Mouse (Mus musculus) left cerebral cortex, postnatal 4 days (tissue): Measurements from ENCODE around the gene Cpa4. TPM values are rescaled to one million over a fixed set of nuclear protein-coding genes. Genes with fewer than 3 reads are reported as not detected.

Experiments
- DNase-seq: peaks from one replicate; pipeline ENCODE4 v3.0.0-alpha.2; 2022
- intact Hi-C: fragments of 180-260 bp; cut with DNase I; formaldehyde crosslinking; loops from one replicate; pipeline ENCODE4 v1.15.1; 2025
- total RNA-seq, 2 experiments: library from RNA; stranded (reverse); gene quantifications; 2 replicates each; pipeline ENCODE4 v1.2.3; 2021

Gene Cpa4
- total RNA-seq, 2 experiments from 2014 or later = 0.24 TPM; not detected in 1

DNA sequence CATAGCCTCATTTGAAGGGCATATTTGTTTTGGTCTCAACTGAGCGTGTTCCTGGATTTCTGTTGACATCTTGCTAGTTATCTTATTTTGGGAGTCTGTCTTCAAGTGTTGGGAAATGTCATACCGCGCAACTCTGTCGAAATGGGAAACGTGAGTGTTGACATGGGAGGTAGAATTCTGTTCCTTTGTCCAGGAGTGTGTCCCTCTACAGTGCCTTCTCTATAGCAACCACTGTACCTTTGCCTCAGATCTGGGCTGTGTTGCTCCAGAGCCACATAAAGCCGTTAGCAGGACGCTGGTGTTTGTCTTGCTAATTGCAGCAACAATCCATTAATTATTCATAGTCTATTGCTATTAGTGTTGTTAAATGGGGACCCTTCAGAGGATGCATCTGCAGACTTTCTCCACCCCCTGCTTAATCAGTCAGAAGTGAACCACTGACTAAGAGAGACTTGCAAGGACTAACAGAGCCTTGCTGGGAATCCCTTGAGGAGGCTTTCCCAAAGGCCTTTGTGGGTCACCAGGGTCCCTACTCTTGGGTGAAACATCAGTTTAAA lies 18.8 kb downstream of the Cpa4 start:
- intact Hi-C loops = no loop called here
- no peak for DNase-seq

DNA sequence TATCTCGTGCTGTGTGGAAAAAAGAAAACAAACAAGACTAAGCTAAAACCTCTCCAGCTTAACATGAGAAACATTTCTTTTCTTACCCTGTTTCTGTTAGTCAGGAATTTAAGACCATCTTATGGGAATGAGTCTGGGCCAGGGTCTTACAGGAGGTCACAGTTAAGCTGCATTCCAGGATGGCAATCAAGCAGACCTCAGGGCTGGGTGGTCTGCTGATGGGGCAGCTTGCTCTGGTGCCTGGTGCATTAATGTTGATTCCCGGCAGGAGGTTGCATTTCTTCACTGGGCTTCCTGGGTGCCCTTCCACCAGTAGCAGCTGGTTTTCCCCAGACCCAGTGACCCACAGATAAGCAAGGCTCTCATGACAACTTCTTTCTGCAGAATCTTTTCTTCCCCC lies 21.6 kb downstream of the Cpa4 start:
- intact Hi-C loops = no loop called here
- no peak for DNase-seq

DNA sequence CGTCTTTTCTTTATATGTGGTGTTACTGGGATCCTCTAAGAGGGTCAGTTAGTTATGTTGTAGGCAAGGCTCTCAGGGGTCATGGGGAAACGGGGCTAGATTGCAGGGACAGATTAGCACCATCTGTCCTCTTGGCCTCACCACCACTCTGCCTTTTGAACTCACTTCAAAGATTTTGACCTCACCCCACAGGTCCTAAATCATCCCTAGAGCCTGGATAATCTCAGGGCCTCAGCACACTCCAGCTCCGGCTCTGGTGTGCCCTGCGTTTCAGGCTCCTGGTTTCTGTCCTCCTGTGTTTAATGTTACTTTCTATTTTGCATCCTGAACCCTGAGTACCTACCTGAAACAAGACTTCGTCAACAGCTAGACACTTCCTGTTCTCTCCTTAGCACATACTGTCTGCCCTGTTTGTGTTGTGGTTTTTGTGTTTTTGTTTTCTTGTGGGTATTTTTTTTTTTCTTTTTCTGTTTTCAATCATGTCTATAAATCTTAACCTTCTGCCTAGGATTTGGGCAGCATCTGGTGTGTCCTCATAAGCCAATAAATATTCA lies 23.8 kb downstream of the Cpa4 start:
- DNase-seq = no peak
- intact Hi-C loops = no loop called here

DNA sequence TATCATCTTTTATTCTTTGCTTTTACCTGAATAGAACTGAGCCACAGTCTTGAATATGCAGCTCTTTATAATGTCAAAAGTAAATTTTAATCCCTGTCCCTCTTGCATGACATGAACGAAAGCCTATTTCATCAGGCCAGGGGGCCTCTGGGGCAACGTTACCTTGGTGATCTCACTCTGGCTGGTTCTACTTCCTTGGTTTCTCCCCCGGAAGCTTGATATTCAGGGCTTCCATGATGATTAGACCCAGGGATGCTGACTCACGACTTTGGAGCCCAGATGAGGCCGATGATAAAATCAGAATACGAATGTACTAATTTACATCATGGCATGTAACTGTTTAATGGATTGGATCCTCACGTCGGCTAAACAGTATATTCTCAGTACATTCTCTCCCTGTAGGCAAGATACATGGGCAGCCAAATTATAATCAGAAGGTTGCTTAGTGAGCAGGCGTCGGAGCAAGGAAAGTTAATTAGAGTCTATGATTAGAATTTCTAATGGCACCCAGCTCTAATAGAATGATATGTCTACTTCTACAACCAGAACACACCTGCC lies 24.3 kb downstream of the Cpa4 start:
- intact Hi-C loops = no loop called here
- DNase-seq = no peak

DNA sequence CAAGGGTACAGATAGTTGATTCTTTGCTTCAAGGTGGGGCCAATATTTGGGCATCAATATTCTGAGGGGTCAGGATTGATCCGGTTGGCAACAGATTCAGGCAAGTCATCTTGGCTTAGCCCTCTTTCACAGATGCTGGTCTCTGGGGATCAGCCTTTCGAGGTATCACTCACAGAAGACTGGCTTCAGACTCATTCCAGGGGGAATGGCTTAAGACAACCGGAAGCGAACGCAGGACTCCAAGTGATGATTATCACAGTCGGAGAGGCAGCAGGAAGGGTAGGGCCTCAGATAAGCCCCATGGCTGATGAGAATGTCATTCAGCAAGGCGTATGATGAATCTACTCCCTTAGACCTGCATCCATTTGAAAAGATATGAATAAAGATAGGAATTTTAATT lies 26.2 kb downstream of the Cpa4 start:
- no peak for DNase-seq
- intact Hi-C loops = no loop called here

DNA sequence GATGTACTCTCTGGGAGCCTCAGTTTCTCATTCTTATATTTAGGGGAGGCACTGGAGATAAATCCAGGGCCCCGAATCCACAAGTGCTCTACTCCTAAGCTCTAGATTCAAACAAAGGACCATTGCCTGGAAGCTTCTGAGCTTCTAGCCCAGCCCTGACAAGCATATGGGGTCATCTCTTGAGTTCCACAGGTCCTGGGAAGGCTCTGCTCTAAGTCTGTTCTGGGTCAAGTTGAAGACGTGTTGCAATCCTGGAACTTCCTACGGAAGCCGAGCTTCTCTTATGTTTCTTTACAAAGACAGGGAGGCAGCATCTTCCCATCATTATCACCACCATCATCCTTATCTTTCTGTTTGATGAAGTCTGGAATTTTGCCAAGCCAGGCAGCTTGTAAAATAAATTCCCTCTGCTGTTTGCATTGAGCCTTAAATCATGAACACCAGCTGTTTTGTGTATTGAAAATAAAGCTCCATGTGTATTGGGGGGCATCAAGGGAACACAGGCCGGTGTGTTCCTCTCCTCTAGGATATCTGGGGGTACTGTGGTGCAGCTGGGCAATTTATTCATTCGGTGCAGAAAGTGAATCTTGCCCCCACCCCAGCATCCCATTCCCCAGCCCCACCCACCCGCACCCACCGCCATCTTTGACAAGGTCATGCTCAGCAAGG lies 28.2 kb downstream of the Cpa4 start:
- no peak for DNase-seq
- intact Hi-C loops = no loop called here

DNA sequence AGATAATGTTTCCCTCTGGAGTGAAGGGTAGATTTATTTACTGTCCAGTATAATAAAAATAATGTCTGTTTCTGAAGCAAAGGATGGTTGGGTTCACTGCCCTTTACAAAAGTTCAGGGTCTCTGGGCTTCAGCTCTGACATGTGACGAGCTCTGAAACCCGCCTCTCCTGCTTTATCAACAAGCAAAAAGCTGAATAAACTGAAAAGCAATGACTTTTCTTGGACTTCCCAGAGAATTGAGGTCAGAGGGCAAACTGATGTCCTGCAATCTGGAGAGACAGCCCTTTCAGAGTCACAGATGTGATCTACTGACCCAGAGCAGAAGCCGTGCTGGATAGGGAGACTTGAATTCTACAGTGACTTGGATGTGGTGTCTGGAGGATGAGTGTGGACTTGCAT lies 31.9 kb downstream of the Cpa4 start:
- no peak for DNase-seq
- intact Hi-C loops = no loop called here

DNA sequence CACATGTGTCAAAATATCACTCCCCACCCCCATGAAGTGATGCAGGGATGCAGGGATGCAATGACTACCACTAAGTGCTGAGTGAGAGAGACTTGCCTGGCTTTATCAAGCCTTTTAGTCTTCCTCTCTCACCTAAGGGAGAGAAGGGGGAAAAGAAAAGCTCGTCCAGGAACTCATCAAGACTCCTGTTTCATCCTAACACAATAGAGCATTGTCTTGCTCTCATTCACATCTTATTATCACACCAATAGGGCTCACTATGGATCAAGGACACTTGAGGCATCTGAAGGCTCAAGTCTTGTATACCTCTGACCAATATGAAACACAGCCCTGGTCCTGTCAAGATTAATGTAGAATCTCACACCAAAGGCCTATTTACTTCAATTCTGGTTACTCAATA lies 32.8 kb downstream of the Cpa4 start:
- no peak for DNase-seq
- intact Hi-C loops = no loop called here

DNA sequence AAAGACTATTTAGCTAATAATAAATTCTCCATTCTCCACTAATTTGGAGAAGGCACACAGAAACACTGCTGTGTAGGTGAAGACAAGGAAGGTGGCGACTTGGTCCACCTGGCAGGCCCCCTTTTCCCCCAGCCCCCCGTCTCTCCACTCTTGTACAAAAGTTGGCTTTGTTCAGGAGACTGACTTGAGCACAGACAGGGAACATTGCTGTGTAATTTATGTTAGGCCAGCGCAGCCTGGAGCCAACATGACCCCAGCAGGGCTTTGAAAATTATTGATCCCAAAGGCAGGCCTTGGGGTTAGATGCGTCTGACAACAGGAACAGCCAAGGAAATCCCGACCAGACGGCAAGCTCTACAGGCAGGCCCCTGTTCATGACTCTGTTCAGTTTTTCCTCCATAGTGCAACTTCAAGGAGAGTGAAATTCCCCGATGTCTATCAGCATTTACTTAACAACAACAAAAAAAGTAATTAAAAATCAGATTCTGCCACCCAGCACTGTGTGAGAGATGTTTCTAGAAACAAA lies 36.2 kb downstream of the Cpa4 start:
- intact Hi-C loops = no loop called here
- no peak for DNase-seq

DNA sequence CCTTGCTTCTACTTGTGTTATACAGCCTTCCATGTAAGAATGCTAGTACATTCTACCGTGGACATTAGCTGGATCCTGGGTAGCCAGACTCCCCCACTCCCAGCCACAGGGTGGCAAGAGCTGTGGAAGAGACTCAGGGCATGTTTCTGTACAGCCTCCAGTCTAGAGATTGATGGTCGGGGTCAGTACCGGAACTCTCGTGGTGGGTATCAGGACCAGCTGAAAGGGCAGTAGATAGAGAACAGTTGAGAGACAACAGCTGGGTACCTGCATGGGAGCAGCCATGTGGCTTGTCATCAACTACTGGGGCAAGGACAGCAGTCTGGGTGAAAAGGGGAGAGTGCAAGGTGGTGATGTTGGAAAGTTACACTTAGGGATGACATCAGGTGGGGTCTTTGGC lies 36.9 kb downstream of the Cpa4 start:
- no peak for DNase-seq
- intact Hi-C loops = no loop called here

DNA sequence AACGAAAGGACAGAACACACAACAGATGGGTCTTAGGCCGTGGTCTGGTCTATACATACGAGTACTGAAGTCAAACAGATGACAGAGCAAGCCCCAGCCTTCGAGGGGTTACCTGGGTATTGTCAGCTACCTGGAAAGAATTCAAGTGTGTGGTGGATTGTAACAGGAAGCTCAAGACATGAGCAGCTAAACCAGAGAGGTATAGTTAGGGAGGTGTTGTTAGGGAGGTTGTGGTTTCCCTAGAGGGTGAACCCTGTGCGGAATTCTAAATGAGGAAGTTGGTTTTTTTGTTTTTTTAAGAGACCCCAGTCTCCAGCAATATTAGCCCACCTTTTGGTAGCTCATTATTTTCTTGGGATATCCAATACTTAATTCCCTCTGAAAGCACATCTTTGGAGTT lies 37.5 kb downstream of the Cpa4 start:
- intact Hi-C loops = no loop called here
- DNase-seq = no peak

DNA sequence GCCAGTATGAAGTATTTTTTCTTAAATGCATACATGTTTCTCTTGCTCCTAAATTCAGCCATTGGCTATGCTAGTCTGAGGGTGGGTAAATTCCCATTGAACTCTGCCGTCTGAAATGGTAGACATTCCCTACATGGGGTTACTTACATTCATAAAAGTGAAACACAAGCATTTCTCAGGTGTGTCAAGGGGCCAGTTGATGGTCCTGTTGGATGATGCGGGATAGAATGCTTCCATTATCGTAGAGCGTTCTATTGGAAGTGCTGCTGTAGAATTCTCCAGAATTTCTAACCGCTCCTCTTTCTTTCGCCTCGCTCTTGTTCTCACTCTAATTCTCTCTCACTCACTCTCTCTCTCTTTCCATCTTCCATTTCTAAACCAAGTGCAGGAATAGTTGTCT lies 42.5 kb downstream of the Cpa4 start, which contains the start of gene Cpa5:
Gene Cpa5 (plus strand): TSS at position 301 of the 400 bp plus-strand sequence.
- intact Hi-C loops = no loop called here
- no peak for DNase-seq

DNA sequence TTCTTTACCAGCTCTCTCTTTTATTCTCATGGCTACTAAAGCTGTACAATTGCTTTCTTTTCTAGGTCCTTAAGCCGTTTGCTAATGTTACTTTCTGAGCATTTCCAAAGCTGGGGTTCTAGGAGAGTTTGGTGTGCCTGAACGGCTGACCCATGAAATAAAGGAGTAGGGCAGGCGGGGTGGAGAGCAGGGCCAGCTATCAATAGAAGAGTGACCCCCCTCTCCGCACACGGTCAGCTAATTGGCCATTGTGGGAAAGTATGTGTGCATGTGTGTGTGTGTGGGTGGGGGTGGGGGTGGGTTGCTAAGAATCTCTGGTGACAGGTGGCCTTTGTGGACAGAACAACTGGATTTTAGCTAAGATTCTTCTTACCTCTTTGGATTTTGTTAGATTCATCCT lies 43.0 kb downstream of the Cpa4 start:
- DNase-seq = no peak
- intact Hi-C loops = no loop called here

DNA sequence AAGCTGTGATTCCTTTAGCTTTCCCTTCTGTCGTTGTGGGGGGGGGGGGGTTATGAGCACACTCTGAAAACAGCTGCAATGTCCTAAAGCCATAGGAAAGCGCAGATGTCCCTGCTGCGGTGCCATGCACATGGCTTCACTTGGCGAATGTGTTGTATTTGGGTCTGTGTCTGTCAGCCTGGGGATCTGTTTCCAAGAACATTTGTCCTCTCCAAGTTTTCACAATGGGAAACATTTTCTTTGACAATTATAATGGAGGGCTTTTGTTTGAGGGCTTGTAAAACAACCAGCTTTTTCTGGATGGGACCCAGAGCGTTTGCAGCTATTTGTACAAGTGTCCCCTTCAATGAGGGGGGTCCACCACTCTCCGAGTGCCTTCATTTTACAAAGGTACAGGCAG lies 46.1 kb downstream of the Cpa4 start:
- peak; percentile 9 for DNase-seq
- intact Hi-C loops = no loop called here

DNA sequence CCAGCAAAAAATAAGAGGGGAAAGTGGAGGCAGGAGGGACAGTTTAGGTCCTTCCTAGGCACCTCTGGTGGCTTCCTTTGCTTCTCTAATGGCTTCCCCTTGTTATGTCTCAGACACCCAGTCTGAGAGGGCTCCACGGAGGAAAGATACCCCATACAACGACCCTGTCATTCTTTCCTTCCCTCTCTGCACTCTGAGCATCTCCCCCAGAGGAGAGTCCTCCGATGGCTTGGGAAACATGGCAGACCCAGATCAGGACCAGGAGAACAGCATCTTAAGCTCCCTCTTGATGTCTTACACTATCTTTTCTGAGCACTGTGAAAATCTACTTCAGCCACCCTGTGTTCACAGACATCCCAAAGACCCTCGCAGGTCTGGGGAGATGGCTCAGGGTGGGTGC lies 47.6 kb downstream of the Cpa4 start:
- intact Hi-C loops = no loop called here
- no peak for DNase-seq

DNA sequence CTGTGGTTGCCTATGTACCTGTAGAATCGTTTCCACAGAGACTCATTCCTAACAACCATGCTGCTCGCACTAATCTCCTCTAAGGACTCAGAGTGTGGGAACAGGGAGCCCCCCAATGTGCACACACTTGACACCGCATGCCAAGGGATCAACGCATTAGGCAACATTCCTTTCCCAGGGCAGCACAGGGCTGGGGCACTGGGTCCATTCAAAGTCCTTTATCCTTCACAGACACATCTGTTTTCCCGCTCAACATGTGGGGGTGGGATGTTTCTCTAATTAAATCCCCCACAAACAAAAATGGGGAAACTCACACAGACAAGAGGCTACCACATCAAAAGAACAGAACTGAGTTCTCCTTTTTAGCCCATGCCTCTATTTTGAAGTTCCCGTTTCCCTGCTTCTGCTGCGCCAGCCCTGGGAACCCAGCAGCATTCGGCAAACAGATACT lies 48.3 kb downstream of the Cpa4 start:
- no peak for DNase-seq
- intact Hi-C loops = no loop called here

DNA sequence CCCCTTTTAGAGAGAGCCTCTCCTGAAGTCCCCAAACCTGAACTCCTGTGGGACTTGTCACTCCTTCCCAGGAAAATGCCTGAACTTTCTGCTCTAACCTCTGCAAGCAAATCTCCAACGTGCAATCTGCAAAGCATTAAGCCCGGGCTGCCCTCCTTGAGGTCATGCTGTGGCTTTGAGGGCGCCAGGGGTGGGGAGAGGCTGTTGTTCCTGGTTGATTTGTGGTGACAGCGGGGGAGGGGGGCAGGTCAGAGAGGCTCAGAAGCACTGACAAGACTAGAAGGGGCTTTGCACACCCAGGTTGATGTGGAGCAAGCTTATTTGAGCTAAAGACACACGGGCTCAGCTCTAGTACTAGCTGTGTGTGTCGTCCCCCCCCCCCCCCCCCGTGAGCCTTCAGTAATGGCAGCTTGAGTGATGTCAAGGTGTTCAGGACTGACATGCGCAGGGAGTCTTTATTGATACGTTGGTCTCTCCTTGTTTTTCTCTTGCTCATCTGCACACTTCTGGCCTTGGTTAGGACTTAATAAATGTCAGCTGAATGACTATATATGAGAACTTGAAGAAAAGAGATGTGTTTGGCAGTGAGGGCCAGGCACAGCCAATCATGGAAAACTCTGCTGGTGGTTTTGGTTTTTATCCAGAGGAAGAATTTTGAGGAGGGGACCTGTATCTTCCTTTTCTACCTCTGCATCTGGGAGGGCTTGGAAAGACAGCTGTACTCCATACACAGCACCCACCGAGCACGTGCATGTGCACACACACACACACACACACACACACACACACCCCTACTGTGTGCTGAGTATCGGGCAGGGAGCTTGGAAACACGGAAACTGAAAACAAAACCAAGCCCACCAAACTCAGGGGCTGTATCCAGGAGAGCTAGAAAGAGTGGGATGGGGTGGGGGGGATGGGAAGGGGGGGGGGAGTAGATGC lies 49.1 kb downstream of the Cpa4 start:
- intact Hi-C loops = no loop called here
- peak; percentile 15 for DNase-seq

DNA sequence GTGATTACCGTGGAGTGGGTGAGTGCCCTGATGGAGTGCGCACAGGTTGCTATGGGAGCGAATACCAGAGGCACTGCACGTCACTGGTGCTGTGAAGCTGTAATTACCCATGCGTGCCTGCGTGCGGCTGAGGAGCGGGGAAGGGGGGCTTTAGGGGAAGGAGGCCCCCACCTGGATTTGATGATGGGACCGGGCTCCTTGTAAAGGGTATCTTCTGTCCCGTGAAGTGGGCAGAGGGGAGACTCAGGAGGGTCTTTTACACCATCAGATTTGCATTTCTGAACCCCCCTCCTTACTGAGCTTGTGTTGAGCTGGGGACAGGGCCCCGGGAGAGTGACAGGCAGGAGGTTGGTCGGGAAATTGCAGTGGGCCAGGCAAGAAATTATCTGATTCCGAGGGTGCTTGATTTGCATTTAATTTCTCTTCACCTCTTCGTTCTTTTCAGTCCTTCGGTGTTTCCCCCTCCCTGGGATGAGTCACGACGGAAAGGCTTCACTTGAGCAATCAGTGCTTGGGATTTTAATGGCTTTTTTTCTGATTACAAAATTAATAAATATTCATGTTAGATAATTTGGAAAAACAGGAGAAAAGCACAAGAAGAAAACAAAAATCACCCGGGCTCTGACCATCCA lies 49.9 kb downstream of the Cpa4 start:
- DNase-seq = peak; percentile 40
- intact Hi-C loops = no loop called here

DNA sequence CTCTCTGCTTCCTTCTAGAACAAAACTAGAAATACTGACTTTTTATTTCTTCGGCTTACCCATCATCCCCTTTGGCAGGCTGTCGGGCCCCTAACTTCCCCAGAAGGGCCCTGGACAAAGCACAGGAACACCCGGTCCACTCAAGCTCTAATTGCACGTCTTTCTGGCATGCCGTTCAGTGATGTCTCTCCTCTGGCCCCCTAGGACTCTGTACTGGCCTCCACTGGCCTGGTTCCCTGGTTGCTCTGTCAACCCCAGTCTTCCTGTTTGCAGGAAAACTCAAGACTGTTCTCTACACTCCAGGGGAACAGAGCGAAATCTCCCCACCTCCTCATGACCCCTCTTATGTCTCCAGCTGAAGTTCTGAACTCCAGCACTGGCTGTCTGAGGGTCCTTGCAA lies 50.6 kb downstream of the Cpa4 start:
- no peak for DNase-seq
- intact Hi-C loops = no loop called here

DNA sequence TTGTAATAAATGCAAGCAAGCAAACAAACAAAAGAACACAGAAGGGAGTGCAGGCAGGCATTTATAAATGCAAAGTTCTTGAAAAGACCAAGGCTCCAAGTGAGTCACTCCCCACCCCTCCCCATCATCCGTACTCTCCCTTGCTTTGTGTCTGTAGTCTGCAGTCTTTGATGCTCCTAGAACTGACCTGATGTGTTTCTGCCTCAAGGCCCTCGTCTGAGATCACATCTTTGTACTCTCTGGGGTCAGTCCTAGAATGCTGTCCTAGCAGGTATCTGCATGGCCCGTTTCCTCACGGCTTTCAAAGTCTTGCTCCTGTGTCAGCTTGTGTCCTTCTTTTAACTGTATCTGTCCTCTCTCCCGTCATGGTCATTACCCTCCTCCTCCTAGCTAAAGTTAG lies 51.4 kb downstream of the Cpa4 start:
- intact Hi-C loops = no loop called here
- DNase-seq = no peak

DNA sequence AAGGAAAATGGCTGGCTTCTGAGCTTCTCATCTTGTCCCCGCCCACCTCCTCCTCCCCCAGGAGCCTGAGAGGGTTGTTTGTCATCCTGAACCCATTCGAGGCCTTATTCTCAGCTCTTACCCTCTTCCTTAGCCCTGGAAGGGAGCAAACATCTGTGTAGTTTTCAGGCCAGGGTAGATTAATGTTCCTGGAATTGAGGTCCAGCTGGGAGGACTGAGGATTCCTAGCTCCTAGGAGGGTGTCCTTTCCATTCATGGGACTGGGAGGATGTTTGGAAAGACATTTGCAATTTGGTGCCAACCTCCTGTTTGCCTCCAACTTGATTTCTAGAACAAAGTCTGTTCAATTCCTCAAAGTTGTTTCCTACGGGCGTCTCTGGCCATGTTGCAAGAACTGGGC lies 52.4 kb downstream of the Cpa4 start:
- intact Hi-C loops = no loop called here
- DNase-seq = no peak
